Mouse (Mus musculus): ENCODE results near the gene Nfic.

- TF ChIP-seq CTCF (IDR thresholded peaks at IDR 0.05; ENCODE audit: low read depth) (no peak), EP300 (IDR thresholded peaks at IDR 0.05; ENCODE audit: low read depth) (no peak)
These were observed 11.4 kb upstream of the Nfic start for GRCm38 (mm10) chr10:81466881-81467280.

All from liver, postnatal 0 days (tissue).